Mouse (Mus musculus) cortical plate, adult 2 months (tissue): ENCODE results near the gene Stx1b.

Source experiments
- CTCF ChIP-seq: fragments of 200-500 bp; IDR thresholded peaks from 2 replicates; pipeline ENCODE4 v1.5.1; 2011; ENCODE audit warnings: mild to moderate bottlenecking, control low read depth, low read length; ENCODE audit not compliant: insufficient read depth; ENCODE audit errors: extremely low read depth
- POLR2A ChIP-seq: fragments of 200-500 bp; IDR thresholded peaks from 2 replicates; pipeline ENCODE4 v1.6.1; 2011; ENCODE audit warnings: mild to moderate bottlenecking, low read length, control low read depth; ENCODE audit not compliant: insufficient read depth; ENCODE audit errors: extremely low read depth

- TF ChIP-seq CTCF (no peak), POLR2A (no peak)
Measured at GRCm38 (mm10) chr7:127772557-127772956, 51.8 kb downstream of the Stx1b start.
